Mouse (Mus musculus) erythroid progenitor cell, adult 5-6 weeks (primary cell): ENCODE data around the gene Ctnnd2. TPM values are rescaled to one million over a fixed set of nuclear protein-coding genes. Genes with fewer than 3 reads are reported as not detected.

ENCODE experiments used
- ATAC-seq: replicated peaks from 2 replicates; pipeline ENCODE4 v1.8.0; 2016; ENCODE audit warnings: moderate number of reproducible peaks, mild to moderate bottlenecking, moderate TSS enrichment, inconsistent platforms; ENCODE audit not compliant: poor library complexity, low FRiP score, severe bottlenecking
- total RNA-seq, 2 experiments: library from RNA; stranded (forward) in 1 of 2; stranded (reverse) in 1 of 2; fragments of 150-400 nt in 1 of 2; fragments of 186-747, 209-891 nt in 1 of 2; gene quantifications; 2 replicates each; pipeline versions ENCODE4 v1.2.3 to v1.2.4; 2015 to 2017; ENCODE audit warnings: low replicate concordance in 2 of 2

The Ctnnd2 gene
- total RNA-seq, 2 experiments from 2014 or later, result not detected

DNA sequence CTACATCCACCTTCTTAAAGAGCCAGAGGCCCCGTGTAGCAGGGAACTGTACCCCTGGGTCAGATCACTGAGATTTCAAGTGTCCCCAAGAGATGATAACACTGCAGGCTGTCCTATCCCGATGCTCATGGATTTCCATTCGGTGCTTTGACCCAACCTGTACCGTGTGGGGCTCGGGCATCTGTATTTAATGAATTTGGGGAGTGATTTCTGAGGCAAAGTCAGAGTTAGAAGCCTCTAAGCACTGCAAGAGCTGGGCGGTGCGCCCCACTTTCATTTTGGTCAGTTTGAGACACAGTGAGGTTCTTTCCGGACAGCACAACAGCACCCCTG is 834.4 kb downstream of the Ctnnd2 start:
- no peak for ATAC-seq

DNA sequence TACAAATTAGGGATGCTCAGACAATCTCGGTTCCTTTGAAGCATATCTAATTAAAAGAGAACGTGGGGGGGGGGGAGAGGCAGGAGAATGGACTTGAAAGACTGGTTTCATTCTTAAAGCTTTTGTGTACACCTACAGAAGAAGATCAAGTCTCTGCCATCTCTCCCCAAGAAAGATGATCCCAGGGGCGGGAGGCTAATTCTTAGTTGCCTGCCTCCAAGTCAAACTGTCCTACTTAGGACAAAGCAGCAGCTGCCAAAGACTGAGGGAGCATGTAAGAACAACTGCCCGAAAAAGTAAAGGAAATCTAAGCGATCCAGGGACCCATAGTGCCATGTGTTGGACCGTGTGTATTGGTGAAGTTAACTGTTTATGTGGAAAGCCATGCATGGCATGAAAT is 836.2 kb downstream of the Ctnnd2 start:
- ATAC-seq, result no peak

DNA sequence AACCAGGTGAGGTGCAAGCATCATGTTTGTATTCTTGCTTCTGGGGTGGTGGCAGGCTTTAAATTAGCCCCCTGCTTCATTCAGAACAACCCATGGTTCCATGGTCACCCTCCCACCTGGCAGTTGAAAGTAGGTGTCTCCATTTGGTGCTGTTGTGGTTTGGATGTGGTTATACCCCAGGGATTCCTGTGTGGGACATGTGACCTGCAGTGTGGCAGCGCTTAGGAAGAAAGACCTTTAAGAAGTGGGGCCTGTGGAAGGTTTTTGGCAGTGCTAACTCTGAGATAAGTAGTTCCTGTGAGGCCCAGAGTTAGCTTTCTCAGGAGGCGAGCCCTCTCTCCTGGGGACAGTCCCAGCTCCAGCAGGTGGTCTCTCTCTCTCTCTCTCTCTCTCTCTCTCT is 848.4 kb downstream of the Ctnnd2 start:
- no peak for ATAC-seq

DNA sequence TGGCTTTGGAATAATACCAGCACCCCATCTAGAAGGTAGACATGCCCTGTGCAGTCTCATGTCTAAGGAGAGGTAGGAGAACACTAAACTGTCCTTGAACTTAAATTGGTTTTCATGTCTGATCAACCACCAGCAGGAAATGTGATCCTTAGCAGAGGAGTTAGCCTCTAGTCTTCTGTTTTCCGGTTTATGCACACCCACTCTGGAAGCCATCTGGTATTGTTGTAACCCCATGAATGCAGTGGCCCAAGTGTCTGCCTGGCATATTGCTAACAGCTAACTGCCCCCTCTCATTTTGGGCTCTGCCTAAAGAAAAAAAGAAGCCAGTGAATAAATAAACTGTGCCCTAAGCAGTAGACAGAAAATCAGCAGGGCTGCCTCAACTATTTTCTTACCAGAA is 849.6 kb downstream of the Ctnnd2 start:
- ATAC-seq, result no peak

DNA sequence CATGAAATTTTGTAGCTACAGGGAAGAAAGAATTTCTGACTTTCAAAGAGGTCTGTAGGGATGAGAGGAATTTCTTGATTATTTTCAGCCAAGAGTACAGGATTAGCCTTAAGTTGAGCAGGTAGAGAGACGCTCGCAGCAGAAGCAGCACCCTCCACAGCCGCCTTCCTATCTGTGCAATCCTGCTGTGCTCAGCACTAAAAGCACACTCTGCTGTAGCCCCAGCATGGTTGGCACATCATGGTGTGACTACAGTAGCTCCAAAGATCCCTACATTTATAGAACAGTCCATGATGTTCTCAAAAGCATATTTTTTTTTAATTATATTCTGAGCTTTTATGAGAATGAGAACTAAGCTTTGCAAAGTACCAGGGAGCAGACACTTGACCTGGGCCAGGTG is 850.1 kb downstream of the Ctnnd2 start:
- no peak for ATAC-seq

DNA sequence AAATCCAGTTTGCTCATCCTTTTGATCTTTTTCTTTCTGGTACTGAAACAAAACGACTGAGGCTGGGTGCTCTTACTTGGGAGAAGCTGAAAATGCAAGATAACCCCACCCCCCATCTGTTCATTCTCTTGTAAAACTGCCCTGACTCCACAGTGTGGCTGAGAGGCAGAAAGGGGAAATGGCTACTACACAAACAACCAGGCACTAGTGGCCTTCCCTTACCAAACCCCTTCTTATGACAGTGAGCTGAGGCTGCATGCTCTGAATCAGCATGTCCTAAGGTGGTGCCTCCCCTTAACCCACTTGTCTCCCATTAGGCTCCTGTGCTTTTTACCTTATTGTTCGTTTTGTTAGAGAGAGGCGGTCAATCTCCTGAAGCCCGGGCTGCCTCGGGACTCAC is 851.4 kb downstream of the Ctnnd2 start:
- ATAC-seq, result no peak

DNA sequence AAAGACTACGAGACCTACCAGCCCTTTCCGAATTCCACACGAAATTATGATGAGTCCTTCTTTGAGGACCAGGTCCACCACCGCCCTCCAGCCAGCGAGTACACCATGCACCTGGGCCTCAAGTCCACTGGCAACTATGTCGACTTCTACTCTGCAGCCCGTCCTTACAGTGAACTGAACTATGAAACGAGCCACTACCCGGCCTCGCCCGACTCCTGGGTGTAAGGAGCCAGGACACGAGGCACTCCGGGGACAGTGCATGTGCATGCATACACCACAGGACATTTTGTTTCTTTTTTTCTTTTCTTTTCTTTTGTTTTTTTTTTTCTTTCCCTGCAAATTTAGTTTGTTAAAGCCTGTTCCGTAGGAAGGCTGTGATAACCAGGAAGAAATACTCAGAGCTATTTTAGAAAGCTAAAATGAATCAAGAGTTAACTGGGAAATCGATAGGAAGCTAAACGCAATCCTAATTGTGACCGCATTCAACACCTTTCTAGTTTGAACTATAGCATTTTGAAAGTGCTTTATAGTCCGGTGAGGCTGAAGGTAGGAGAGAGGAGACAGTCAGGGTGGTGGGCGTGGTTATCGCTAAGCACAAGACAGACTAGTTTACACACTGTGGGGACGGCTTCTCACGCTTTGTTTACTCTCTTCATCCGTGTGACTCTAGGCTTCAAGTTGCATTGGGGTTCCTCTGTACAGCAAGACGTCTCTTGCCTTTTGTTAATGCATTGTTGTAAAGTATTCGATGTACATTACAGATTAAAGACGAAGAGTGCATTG is 855.2 kb downstream of the Ctnnd2 start:
- no peak for ATAC-seq

DNA sequence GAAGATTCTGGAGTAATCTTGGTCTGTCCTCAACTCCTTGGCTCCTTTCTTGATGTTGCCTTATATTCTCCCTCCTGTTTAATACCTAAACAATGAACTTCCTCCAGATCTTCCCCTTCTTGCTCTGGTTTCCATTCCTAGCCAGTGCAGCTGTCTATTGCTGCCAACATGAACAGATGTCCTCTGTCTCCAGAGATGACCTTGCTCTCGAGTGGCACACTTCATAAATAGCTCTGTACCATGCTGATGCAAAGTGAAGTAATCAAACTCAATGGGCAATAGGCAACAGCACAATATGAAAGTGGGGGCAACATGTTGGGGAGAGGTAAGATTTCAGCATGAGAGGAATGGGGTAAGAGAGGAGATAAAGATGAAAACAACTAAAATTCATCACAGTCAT is 872.6 kb downstream of the Ctnnd2 start:
- ATAC-seq, result no peak

DNA sequence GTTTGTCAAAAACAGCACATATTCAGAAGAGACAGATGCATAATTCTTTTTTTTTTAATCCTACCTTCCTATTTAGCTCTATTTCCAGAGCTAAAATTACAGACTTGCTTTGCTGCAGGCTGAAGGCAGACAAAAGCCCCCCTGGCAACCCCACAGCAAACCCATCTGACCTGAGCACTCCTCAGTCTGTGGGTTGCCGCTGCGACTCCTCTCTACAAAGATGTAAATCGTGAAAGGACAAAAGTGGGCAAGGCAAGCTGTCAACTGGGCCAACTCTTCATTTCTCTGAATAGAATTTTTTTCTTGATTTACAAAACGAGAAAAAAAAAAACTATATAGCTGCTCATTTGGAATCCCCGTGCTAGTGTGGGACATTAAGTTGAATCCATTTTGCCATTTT is 879.1 kb downstream of the Ctnnd2 start:
- no peak for ATAC-seq

DNA sequence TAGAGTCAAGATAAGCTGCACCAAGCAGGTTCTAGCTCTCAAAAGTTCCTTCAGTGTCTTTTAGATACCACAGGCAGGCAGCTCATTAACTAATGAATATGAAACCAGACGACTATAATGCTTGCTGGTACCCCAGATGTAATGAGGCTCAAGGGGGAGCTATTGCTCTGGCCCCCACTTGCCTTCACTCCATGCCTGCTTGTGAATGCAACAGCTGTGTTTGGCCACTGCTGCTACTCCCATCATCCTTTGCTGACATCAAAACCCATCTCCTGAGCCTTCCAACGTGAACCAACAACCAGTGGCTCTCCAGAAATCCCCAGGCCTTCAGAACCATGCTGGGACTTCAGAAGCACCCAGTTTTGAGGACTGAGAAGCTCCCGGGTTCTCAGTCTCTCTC is 883.8 kb downstream of the Ctnnd2 start:
- no peak for ATAC-seq

DNA sequence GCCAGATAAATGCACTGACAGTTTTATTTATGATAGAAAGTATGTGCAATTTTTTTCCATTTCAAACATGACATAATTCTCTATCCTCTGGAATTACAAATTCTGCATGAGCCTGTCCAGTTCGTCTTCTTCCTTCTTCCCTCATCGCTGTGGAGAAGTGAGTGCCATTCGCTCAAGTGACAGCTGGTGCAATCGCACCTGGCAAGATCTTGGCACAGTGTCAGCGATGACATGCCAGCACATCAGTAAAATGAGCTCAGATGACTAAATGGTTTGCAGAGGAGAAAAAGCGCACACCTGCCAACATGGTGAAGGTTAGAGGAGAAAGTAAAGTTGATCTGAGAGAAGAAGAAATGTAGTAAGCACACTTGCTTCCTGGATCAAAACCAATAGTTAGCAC is 885.9 kb downstream of the Ctnnd2 start:
- ATAC-seq, result no peak

DNA sequence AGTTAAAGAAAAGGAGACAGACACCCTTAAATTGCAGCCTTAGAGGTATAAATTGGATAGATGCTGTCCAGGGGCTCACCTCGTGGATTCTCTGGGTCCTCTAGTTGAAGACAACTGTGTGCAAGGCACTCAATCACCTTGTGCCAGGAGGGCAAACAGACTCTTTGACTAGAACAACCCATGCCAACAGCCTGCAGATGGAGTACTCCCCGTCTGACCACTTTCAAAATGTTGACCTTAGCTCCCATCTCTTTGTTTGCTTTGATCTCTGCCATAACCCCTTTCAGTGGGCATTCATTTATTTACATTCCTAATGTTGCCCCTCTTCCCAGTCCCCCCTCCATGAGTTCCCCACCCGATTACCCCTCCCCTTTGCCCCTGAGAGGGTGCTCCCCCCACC is 891.3 kb downstream of the Ctnnd2 start:
- ATAC-seq, result no peak

DNA sequence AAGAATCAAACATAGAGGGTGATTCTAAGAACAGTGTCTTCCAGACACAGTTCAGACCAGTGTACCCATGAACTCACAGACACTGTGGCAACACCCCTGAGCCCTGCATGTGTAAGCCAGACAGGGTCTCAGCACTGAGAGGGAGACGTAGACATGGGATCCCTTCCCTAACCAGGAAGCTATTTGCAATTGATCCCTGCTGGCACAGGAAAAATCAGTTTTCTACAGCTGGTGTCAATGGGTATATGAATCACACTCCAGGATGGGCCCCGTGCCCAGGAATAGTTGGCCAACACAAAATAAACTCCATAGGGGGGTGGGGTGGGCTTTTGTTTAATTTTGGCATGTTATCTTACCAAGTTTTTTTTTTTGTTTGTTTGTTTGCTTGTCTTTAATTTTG is 895.7 kb downstream of the Ctnnd2 start:
- ATAC-seq, result no peak

DNA sequence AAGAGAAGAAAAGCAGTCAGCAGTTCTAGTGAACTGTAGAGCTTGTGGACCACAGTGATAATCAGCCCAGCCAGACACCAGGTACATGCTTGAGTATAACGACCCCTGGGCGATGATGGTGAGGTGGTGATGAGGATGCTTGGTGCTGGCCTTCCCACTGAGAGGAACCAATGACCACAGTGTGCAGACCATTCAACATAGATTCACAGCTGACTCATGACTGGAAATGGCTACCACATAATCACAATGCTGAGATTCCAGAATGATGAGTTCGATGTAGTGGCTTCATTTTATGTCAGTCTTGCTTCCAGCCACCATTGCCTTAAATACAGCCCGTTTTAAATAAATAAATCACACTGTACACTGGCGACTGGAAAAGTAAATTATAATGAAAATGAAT is 897.9 kb downstream of the Ctnnd2 start:
- no peak for ATAC-seq
